Mouse (Mus musculus) E14TG2a.4 (cell line): ENCODE measurements around the gene Eif5b.

Experiments used
- H3K27me3 ChIP-seq: 2 replicates; pipeline ENCODE4 v1.6.1; 2014; ENCODE audit warnings: low read length, control low read depth; ENCODE audit not compliant: insufficient read depth
- H3K36me3 ChIP-seq: 2 replicates; pipeline ENCODE4 v1.6.1; 2014; ENCODE audit warnings: low read length, control low read depth; ENCODE audit not compliant: insufficient read depth
- H3K4me1 ChIP-seq: replicated peaks from 2 replicates; pipeline ENCODE4 v1.6.1; 2014; ENCODE audit warnings: low read depth, low read length, control low read depth
- H3K4me3 ChIP-seq: replicated peaks from 2 replicates; pipeline ENCODE4 v1.5.1; 2014; ENCODE audit warnings: mild to moderate bottlenecking, low read length
- H3K9me3 ChIP-seq: 2 replicates; pipeline ENCODE4 v1.6.1; 2014; ENCODE audit warnings: low read length, control low read depth
- CTCF ChIP-seq: conservative IDR thresholded peaks from 2 replicates; pipeline ENCODE4 v1.5.1; 2014; ENCODE audit warnings: low read length
- NANOG ChIP-seq: IDR thresholded peaks from 2 replicates; pipeline ENCODE4 v1.6.1; 2014; ENCODE audit warnings: borderline replicate concordance, low read length, mixed read lengths
- POU5F1 ChIP-seq: IDR thresholded peaks from 2 replicates; pipeline ENCODE4 v1.6.1; 2014; ENCODE audit warnings: low read length, borderline replicate concordance

Gene Eif5b

GRCm38 (mm10) chr1:38014551-38015203 lies 16.9 kb downstream of the Eif5b start:
- TF ChIP-seq NANOG (no peak), CTCF (no peak), POU5F1 (no peak)
- H3K4me3 ChIP-seq: no peak overlapping the region
- H3K9me3 ChIP-seq: no peaks in the 10 kb centered on the region
- H3K27me3 ChIP-seq: no peaks in the 10 kb centered on the region
- peaks cover 24% of the 10 kb centered on the region for H3K36me3 ChIP-seq
- H3K4me1 ChIP-seq: peaks cover 5% of the 10 kb centered on the region

GRCm38 (mm10) chr1:38027301-38027700 lies 29.5 kb downstream of the Eif5b start:
- peaks cover 78% of the 10 kb centered on the region for H3K36me3 ChIP-seq
- no peak overlapping the region for H3K4me3 ChIP-seq
- peaks cover 14% of the 10 kb centered on the region; the same call in 1 of the 2 replicates for H3K4me1 ChIP-seq
- H3K9me3 ChIP-seq: no peaks in the 10 kb centered on the region
- H3K27me3 ChIP-seq: no peaks in the 10 kb centered on the region
- TF ChIP-seq NANOG (no peak), CTCF (no peak), POU5F1 (no peak)

GRCm38 (mm10) chr1:38031391-38031790 lies 33.6 kb downstream of the Eif5b start:
- Histone ChIP-seq H3K27me3 (no peaks in the 10 kb centered on the region), H3K4me1 (peaks cover 14% of the 10 kb centered on the region; the same call in 1 of the 2 replicates), H3K4me3 (no peak overlapping the region), H3K9me3 (no peaks in the 10 kb centered on the region), H3K36me3 (peaks cover 83% of the 10 kb centered on the region)
- TF ChIP-seq POU5F1: no peak

GRCm38 (mm10) chr1:38035521-38035920 lies 37.7 kb downstream of the Eif5b start:
- Histone ChIP-seq H3K4me3 (no peak overlapping the region), H3K27me3 (no peaks in the 10 kb centered on the region), H3K4me1 (no peaks in the 10 kb centered on the region), H3K9me3 (no peaks in the 10 kb centered on the region), H3K36me3 (peaks cover 97% of the 10 kb centered on the region)
- no peak for TF ChIP-seq CTCF
- TF ChIP-seq NANOG: no peak
- TF ChIP-seq POU5F1: no peak

GRCm38 (mm10) chr1:38037375-38037774 lies 39.6 kb downstream of the Eif5b start:
- H3K4me3 ChIP-seq: no peak overlapping the region
- H3K27me3 ChIP-seq: no peaks in the 10 kb centered on the region
- H3K9me3 ChIP-seq: no peaks in the 10 kb centered on the region
- TF ChIP-seq POU5F1 (no peak), CTCF (no peak), NANOG (no peak)
- no peaks in the 10 kb centered on the region for H3K4me1 ChIP-seq
- peaks cover 99% of the 10 kb centered on the region for H3K36me3 ChIP-seq

- H3K27me3 ChIP-seq: no peaks in the 10 kb centered on the region
- peaks cover 98% of the 10 kb centered on the region for H3K36me3 ChIP-seq
- no peaks in the 10 kb centered on the region for H3K4me1 ChIP-seq
- no peak overlapping the region for H3K4me3 ChIP-seq
- TF ChIP-seq NANOG (no peak), CTCF (no peak), POU5F1 (no peak)
- no peaks in the 10 kb centered on the region for H3K9me3 ChIP-seq
These were observed 41.1 kb downstream of the Eif5b start for GRCm38 (mm10) chr1:38038898-38039297.

GRCm38 (mm10) chr1:38048121-38048520 lies 50.3 kb downstream of the Eif5b start:
- H3K9me3 ChIP-seq: no peaks in the 10 kb centered on the region
- H3K4me3 ChIP-seq: no peak overlapping the region
- H3K4me1 ChIP-seq: no peaks in the 10 kb centered on the region
- H3K36me3 ChIP-seq: peaks cover 99% of the 10 kb centered on the region
- no peak for TF ChIP-seq NANOG
- no peak for TF ChIP-seq POU5F1
- TF ChIP-seq CTCF: no peak
- H3K27me3 ChIP-seq: no peaks in the 10 kb centered on the region

GRCm38 (mm10) chr1:38049562-38049961 lies 51.8 kb downstream of the Eif5b start:
- TF ChIP-seq POU5F1 (no peak), NANOG (no peak), CTCF (no peak)
- H3K9me3 ChIP-seq: no peaks in the 10 kb centered on the region
- no peak overlapping the region for H3K4me3 ChIP-seq

GRCm38 (mm10) chr1:38055176-38055575 lies 57.4 kb downstream of the Eif5b start:
- Histone ChIP-seq H3K4me3 (no peak overlapping the region), H3K4me1 (peaks cover 51% of the 10 kb centered on the region), H3K27me3 (no peaks in the 10 kb centered on the region), H3K36me3 (peaks cover 99% of the 10 kb centered on the region), H3K9me3 (no peaks in the 10 kb centered on the region)
- TF ChIP-seq CTCF (no peak), POU5F1 (no peak), NANOG (no peak)

More at GRCm38 (mm10) chr1:38049562-38049961, 51.8 kb downstream of the Eif5b start:
- H3K4me1 ChIP-seq: no peaks in the 10 kb centered on the region
- H3K36me3 ChIP-seq: peaks cover 99% of the 10 kb centered on the region
- no peaks in the 10 kb centered on the region for H3K27me3 ChIP-seq
